ENCODE assay signal across 9 mouse cellular contexts in genomic region chr16:93608731-93609130, GRCm38 (mm10). TPM values are rescaled to one million over a fixed set of nuclear protein-coding genes. Genes with fewer than 3 reads are reported as not detected.
DNase-seq lines count a peak whose midpoint lies in the region; ATAC-seq lines count a peak whose summit lies in the region.
"Had no signal": no experiment of that assay in that cellular context is flagged by ENCODE, and none has a peak within 500 bp of the region (broad histone marks: within the 10 kb centered on the region; RNA-seq: fewer than 3 reads in every experiment).

No protein-coding gene starts in this region.

- no peak for ATAC-seq in neural tube, embryonic 11.5 days (ENCODE audit: insufficient read depth, low FRiP score, low TSS enrichment)
- ATAC-seq in forebrain, embryonic 16.5 days: no peak
- no peak for ATAC-seq in liver, embryonic 13.5 days (ENCODE audit: low read depth)

- no peak overlapping the region for H3K9ac ChIP-seq in neural tube, embryonic 11.5 days (ENCODE audit: low read length)
- H3K9ac ChIP-seq in forebrain, embryonic 16.5 days (replicated peaks; ENCODE audit: low read depth, low read length): no peak overlapping the region
- H3K9ac ChIP-seq in liver, embryonic 13.5 days: no peak overlapping the region

- H3K9me3 ChIP-seq in neural tube, embryonic 11.5 days (ENCODE audit: control insufficient read depth, low read length): no peaks in the 10 kb centered on the region
- no peaks in the 10 kb centered on the region for H3K9me3 ChIP-seq in forebrain, embryonic 16.5 days (ENCODE audit: control insufficient read depth, low read length)
- H3K9me3 ChIP-seq in liver, embryonic 13.5 days (replicated peaks): no peaks in the 10 kb centered on the region

- no peaks in the 10 kb centered on the region for H3K27me3 ChIP-seq in neural tube, embryonic 11.5 days (ENCODE audit: control insufficient read depth, insufficient read depth, low read length)
- H3K27me3 ChIP-seq in forebrain, embryonic 16.5 days (replicated peaks; ENCODE audit: control insufficient read depth, insufficient read depth, low read length): no peaks in the 10 kb centered on the region
- peaks cover 12% of the 10 kb centered on the region for H3K27me3 ChIP-seq in liver, embryonic 13.5 days

- no peak for DNase-seq in neural tube, embryonic 11.5 days (ENCODE audit: low spot score)
- DNase-seq in neural tube, embryonic 10.5 days (ENCODE audit: extremely low spot score, low spot score): no peak
- no peak for DNase-seq in liver, embryonic 13.5 days
- peak; percentile 31 for DNase-seq in yolk sac, embryonic 10.5 days (ENCODE audit: low spot score)
- no peak for DNase-seq in gastrocnemius, postnatal 4 days (ENCODE audit: low spot score in 2 of 2)
- DNase-seq in thymus, postnatal 14 days: no peak
- DNase-seq: right cerebral cortex, postnatal 25 days had no signal

- H3K4me2 ChIP-seq in neural tube, embryonic 11.5 days (ENCODE audit: low read depth): peak overlapping the region; percentile 76
- peak overlapping the region; percentile 69 for H3K4me2 ChIP-seq in forebrain, embryonic 16.5 days (ENCODE audit: low read length)
- H3K4me2 ChIP-seq in liver, embryonic 13.5 days: peak overlapping the region; percentile 95

- 69% methylated on average over 8 of the region's 8 CpGs for WGBS in neural tube, embryonic 11.5 days
- 66% methylated on average over 8 of the region's 8 CpGs for WGBS in forebrain, embryonic 16.5 days
- WGBS in liver, embryonic 13.5 days (ENCODE audit: insufficient replicate concordance): 72% methylated on average over 8 of the region's 8 CpGs

- 0 out of 2 replicates have a peak, but pooled peaks cover 3% of the 10 kb centered on the region for H3K36me3 ChIP-seq in neural tube, embryonic 11.5 days (ENCODE audit: control insufficient read depth, insufficient read depth, low read length)
- peaks cover 3% of the 10 kb centered on the region; the same call in 1 of the 2 replicates for H3K36me3 ChIP-seq in forebrain, embryonic 16.5 days (ENCODE audit: control insufficient read depth, insufficient read depth)
- H3K36me3 ChIP-seq in liver, embryonic 13.5 days: peaks cover 5% of the 10 kb centered on the region; the same call in 1 of the 2 replicates

- H3K27ac ChIP-seq in neural tube, embryonic 11.5 days (ENCODE audit: low read depth, low read length): no peak overlapping the region
- H3K27ac ChIP-seq in forebrain, embryonic 16.5 days (ENCODE audit: low read length): no peak overlapping the region
- no peak overlapping the region for H3K27ac ChIP-seq in liver, embryonic 13.5 days
- H3K27ac ChIP-seq: liver, embryonic 14.5 days had no signal

- H3K4me1 ChIP-seq in neural tube, embryonic 11.5 days (ENCODE audit: control insufficient read depth, insufficient read depth, low read length): peaks cover 8% of the 10 kb centered on the region; the same call in 1 of the 2 replicates
- H3K4me1 ChIP-seq in forebrain, embryonic 16.5 days (replicated peaks; ENCODE audit: control insufficient read depth, insufficient read depth, low read length): peaks cover 21% of the 10 kb centered on the region
- H3K4me1 ChIP-seq in liver, embryonic 13.5 days (replicated peaks): peaks cover 27% of the 10 kb centered on the region

- H3K4me3 ChIP-seq in neural tube, embryonic 11.5 days (ENCODE audit: low read depth, low read length): no peak overlapping the region
- peak overlapping the region; percentile 69 for H3K4me3 ChIP-seq in forebrain, embryonic 16.5 days (replicated peaks; ENCODE audit: low read length)
- no peak overlapping the region for H3K4me3 ChIP-seq in liver, embryonic 13.5 days (replicated peaks)

RNA-seq across cellular contexts. Expression of gene Cbr1, which starts 3.1 kb away (rescaled TPM):
- polyA plus RNA-seq in neural tube, embryonic 11.5 days (2014; fragmentation: Nextera tagmentation; extraction: Ambion mirVana): 105 and 107 TPM in 2 replicates
- polyA plus RNA-seq in forebrain, embryonic 16.5 days (2015; fragmentation: Nextera tagmentation; extraction: Ambion mirVana): 137 TPM in 2 replicates
- 22.9 and 26.1 TPM in 2 replicates for polyA plus RNA-seq in liver, embryonic 13.5 days (2015; fragmentation: Nextera tagmentation; extraction: Ambion mirVana)
- total RNA-seq in gastrocnemius, postnatal 4 days (2021): 10 to 100 TPM; 28.4 to 30.6 TPM

RNA-seq across cellular contexts. Expression of gene Setd4, which starts 4.9 kb away (rescaled TPM):
- polyA plus RNA-seq in neural tube, embryonic 11.5 days (2014; fragmentation: Nextera tagmentation; extraction: Ambion mirVana): 7.8 and 8.5 TPM in 2 replicates
- 14.5 and 22.5 TPM in 2 replicates for polyA plus RNA-seq in forebrain, embryonic 16.5 days (2015; fragmentation: Nextera tagmentation; extraction: Ambion mirVana)
- polyA plus RNA-seq in liver, embryonic 13.5 days (2015; fragmentation: Nextera tagmentation; extraction: Ambion mirVana): 6.0 and 7.0 TPM in 2 replicates
- total RNA-seq in gastrocnemius, postnatal 4 days (2021): 1 to 10 TPM; 2.4 to 3.7 TPM

RNA-seq across cellular contexts. Expression of gene Gm5678, which starts 19.2 kb away (rescaled TPM):
- not detected in 2 replicates for polyA plus RNA-seq in neural tube, embryonic 11.5 days (2014; fragmentation: Nextera tagmentation; extraction: Ambion mirVana)
- not detected in 2 replicates for polyA plus RNA-seq in forebrain, embryonic 16.5 days (2015; fragmentation: Nextera tagmentation; extraction: Ambion mirVana)
- not detected in 2 replicates for polyA plus RNA-seq in liver, embryonic 13.5 days (2015; fragmentation: Nextera tagmentation; extraction: Ambion mirVana)
- 1 to 10 TPM; 1.3 to 2.0 TPM for total RNA-seq in gastrocnemius, postnatal 4 days (2021)
- polyA plus RNA-seq: liver, embryonic 14.5 days had no signal
